Mouse (Mus musculus): ENCODE measurements around the gene Pvalb. TPM values are rescaled to one million over a fixed set of nuclear protein-coding genes. Genes with fewer than 3 reads are reported as not detected.

The Pvalb gene
- not detected in 2 replicates for polyA plus RNA-seq (2016; fragmentation: Nextera tagmentation; extraction: Ambion mirVana)

- WGBS (ENCODE audit: insufficient replicate concordance) = 79% methylated on average over 7 of the region's 7 CpGs
- no peaks in the 10 kb centered on the region for H3K36me3 ChIP-seq
- no peaks in the 10 kb centered on the region for H3K9me3 ChIP-seq (replicated peaks)
- H3K4me2 ChIP-seq = no peak within 1 kb of the TSS
- H3K27ac ChIP-seq = no peak within 1 kb of the TSS
- H3K27me3 ChIP-seq (replicated peaks) = peaks cover 54% of the 10 kb centered on the region
- no peaks in the 10 kb centered on the region for H3K4me1 ChIP-seq
- no peak within 1 kb of the TSS for H3K9ac ChIP-seq
- no peak within 1 kb of the TSS for H3K4me3 ChIP-seq
- no peak for ATAC-seq
Observed at GRCm38 (mm10) chr15:78206312-78206711, at the start of gene Pvalb. Gene Pvalb (minus strand): TSS chr15:78206400.

DNA sequence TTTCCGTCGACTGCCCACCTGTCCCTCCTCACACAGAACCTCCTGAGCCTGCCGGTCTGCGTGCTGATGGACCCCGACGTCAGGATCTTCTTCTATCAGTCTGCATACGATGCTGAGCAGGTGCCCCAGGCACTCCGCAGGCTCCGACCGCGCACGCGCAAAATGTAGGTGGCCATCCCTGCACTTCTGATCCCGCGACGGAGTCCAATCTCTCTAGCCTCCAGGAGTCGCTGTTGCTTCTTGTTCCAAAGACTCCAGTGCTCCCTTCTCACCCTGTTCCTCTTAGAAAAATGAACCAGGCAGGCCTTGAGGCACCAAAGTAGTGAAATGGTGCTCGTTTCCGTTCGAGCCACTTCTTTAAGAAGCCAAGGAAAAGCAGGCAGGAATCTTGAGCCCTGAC, 48.6 kb upstream of the Pvalb start:
- Histone ChIP-seq H3K27me3 (replicated peaks) (peaks cover 14% of the 10 kb centered on the region), H3K4me2 (no peak overlapping the region), H3K9me3 (replicated peaks) (no peaks in the 10 kb centered on the region), H3K9ac (no peak overlapping the region), H3K4me3 (no peak overlapping the region), H3K4me1 (peaks cover 20% of the 10 kb centered on the region), H3K36me3 (no peaks in the 10 kb centered on the region), H3K27ac (no peak overlapping the region)
- no peak for ATAC-seq
- WGBS (ENCODE audit: insufficient replicate concordance) = 24% methylated on average over 20 of the region's 20 CpGs

DNA sequence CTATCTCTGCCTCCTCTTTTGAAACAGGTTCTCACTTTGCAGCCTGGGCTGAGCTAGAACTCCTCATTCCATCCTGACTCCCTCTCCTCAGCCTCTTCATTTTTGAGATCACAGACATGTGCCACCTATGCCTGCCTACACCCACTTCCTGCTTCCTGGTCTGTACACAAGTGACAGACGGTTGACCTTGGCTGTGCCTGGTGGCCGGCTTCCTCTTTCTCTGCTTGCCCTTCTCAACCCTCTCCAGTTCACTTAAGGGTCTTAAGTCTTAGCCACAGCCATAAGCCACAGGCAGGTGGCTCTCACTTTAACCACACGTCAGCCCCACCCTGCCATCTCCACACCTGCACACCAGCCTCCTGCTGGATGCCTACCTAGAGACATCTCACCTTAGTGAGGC, 42.2 kb upstream of the Pvalb start:
- Histone ChIP-seq H3K9me3 (replicated peaks) (no peaks in the 10 kb centered on the region), H3K27ac (no peak overlapping the region), H3K9ac (no peak overlapping the region), H3K4me1 (no peaks in the 10 kb centered on the region), H3K4me2 (0 out of 2 replicates have a peak overlapping the region, but pooled peaks have one; percentile 0), H3K4me3 (no peak overlapping the region), H3K36me3 (no peaks in the 10 kb centered on the region), H3K27me3 (replicated peaks) (peaks cover 4% of the 10 kb centered on the region; the same call in 1 of the 2 replicates)
- no peak for ATAC-seq
- 22% methylated on average over 3 of the region's 3 CpGs for WGBS (ENCODE audit: insufficient replicate concordance)

- no peaks in the 10 kb centered on the region for H3K4me1 ChIP-seq
- H3K4me2 ChIP-seq = no peak overlapping the region
- no peak for ATAC-seq
- no peak overlapping the region for H3K27ac ChIP-seq
- no peak overlapping the region for H3K9ac ChIP-seq
- H3K36me3 ChIP-seq = no peaks in the 10 kb centered on the region
- no peaks in the 10 kb centered on the region for H3K9me3 ChIP-seq (replicated peaks)
- H3K4me3 ChIP-seq = no peak overlapping the region
- 31% methylated on average over 2 of the region's 2 CpGs for WGBS (ENCODE audit: insufficient replicate concordance)
- peaks cover under 1% of the 10 kb centered on the region; the same call in 1 of the 2 replicates for H3K27me3 ChIP-seq (replicated peaks)
Observed at GRCm38 (mm10) chr15:78247659-78248058, 41.5 kb upstream of the Pvalb start.

DNA sequence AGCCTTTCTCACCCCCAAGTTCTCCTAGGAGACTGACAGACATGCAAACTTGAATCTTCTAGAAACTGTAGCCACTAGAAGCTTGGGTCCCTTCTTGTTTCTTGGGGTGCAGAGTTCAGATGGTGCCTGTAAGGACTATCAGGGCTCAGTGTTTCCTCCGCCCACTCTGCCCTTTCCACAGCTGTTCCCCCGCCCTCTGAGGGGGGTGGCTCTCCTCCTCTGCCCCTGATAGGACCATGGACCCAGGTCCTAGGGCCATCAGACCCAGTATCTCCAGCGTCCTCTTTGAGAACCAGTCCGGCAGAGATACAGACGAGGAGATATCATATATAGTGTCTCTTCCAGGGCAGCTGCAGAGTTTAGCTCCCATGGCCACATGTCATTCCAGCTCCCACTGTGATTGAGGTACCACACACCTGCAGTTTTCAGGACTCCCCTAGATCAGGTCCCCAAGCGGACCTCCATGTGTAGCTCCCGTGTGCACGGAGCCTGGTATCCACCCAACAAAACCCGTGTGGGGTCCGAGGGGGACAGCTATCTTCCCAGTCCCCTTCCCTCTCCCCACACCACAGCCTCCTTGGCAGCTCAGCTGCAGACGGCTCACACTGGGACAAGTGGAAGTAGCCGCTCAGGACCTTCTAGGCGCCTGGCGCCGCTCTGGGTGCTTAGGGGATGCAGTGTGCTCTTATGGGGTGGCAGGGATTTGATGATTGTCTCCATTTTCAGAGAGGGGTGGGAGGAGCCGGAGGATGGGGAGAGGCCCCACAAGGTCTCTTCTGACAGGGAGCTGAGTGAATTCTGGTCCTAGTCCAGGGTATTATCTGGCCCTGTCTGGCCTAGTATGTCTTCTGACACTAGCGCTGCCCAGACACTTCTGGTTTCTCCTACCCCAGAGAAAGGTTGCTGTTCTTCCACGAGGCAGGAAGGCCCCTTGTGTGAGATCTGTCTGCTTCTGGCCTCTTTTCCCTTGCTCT, 40.2 kb upstream of the Pvalb start:
- no peak overlapping the region for H3K4me3 ChIP-seq
- ATAC-seq = no peak
- no peak overlapping the region for H3K9ac ChIP-seq
- H3K36me3 ChIP-seq = no peaks in the 10 kb centered on the region
- H3K27me3 ChIP-seq (replicated peaks) = peaks cover 1% of the 10 kb centered on the region; the same call in 1 of the 2 replicates
- no peak overlapping the region for H3K27ac ChIP-seq
- 59% methylated on average over 18 of the region's 18 CpGs for WGBS (ENCODE audit: insufficient replicate concordance)
- no peaks in the 10 kb centered on the region for H3K9me3 ChIP-seq (replicated peaks)
- no peaks in the 10 kb centered on the region for H3K4me1 ChIP-seq
- no peak overlapping the region for H3K4me2 ChIP-seq

DNA sequence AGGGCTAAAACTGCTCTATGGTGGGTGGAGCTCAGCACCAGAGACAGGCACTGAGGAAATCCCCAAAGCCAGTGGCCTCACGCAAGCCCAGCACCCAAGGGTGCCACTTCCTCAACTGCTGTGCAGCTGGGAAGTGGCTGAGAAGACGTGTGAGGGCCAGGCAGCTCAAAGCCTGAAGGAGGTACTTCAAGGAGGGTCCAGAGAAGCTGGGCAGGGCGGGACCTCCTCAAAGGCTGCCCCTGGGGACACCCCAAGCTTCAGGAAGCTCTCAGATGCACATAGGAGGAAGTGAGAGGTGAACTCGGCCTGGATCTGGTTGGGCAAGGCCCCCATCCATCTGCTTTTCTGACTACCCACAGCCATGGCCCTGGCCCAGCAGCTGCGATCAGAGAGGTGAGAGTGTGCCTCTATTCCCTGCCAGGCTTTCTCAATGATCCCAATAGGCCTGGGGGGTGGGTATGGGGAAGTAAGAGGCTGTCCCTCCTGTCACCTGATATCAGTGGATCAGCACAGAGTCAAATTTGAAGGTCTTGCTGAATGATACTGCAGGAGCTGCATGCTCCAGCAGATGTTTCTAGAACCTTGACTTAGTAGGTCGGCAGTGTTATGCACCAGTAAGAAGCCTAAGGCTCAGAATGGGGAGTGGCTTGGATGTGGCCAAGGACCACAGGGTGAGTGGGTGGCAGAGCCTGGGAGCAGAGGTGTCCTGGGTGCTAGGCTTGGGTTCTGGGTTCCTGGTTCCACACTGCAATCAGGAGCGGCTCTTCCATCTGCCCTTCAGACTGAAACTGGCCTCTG, 38.7 kb upstream of the Pvalb start, which contains the start of gene Ncf4:
TSS of gene Ncf4 (plus strand) at position 107 of the 798 bp plus-strand sequence.
- WGBS (ENCODE audit: insufficient replicate concordance) = 31% methylated on average over 7 of the region's 7 CpGs
- no peaks in the 10 kb centered on the region for H3K4me1 ChIP-seq
- no peak within 1 kb of the TSS for H3K9ac ChIP-seq
- H3K9me3 ChIP-seq (replicated peaks) = no peaks in the 10 kb centered on the region
- no peak within 1 kb of the TSS for H3K4me2 ChIP-seq
- no peaks in the 10 kb centered on the region for H3K36me3 ChIP-seq
- no peak for ATAC-seq
- no peak within 1 kb of the TSS for H3K4me3 ChIP-seq
- peaks cover 6% of the 10 kb centered on the region; the same call in 1 of the 2 replicates for H3K27me3 ChIP-seq (replicated peaks)
- H3K27ac ChIP-seq = peak within 1 kb of the TSS; percentile 4; the same call in 1 of the 2 replicates

- WGBS (ENCODE audit: insufficient replicate concordance) = 44% methylated on average over 6 of the region's 6 CpGs
- no peak overlapping the region for H3K4me2 ChIP-seq
- ATAC-seq = no peak
Observed at GRCm38 (mm10) chr15:78243774-78244173, 37.6 kb upstream of the Pvalb start.

DNA sequence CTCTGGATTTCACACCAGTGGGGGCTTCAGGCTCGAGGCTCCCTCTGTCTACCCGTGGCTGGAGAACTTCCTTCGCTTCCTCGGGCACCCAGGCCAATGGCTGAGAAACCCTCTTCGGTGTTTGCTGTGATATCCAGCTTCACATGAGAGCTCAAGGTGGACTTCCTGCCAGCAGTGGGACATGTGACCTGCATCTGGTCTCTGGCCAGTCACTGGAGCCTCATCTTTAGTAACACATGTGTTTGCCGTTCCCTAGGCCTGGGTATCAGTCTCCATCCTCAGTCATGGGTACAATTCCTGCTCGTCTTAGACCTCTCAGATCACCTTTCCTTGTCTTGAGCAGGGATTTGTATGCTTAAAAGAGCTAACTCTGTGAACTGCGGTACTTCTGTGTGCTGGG, 36.9 kb upstream of the Pvalb start:
- ATAC-seq = no peak
- Histone ChIP-seq H3K4me1 (no peaks in the 10 kb centered on the region), H3K4me3 (no peak overlapping the region), H3K9ac (no peak overlapping the region), H3K36me3 (no peaks in the 10 kb centered on the region), H3K9me3 (replicated peaks) (no peaks in the 10 kb centered on the region), H3K4me2 (no peak overlapping the region), H3K27me3 (replicated peaks) (peaks cover 10% of the 10 kb centered on the region; the same call in 1 of the 2 replicates), H3K27ac (no peak overlapping the region)
- 58% methylated on average over 8 of the region's 8 CpGs for WGBS (ENCODE audit: insufficient replicate concordance)

More at GRCm38 (mm10) chr15:78243774-78244173, 37.6 kb upstream of the Pvalb start:
- no peaks in the 10 kb centered on the region for H3K9me3 ChIP-seq (replicated peaks)
- H3K4me1 ChIP-seq = no peaks in the 10 kb centered on the region
- H3K9ac ChIP-seq = no peak overlapping the region
- no peak overlapping the region for H3K27ac ChIP-seq
- no peaks in the 10 kb centered on the region for H3K36me3 ChIP-seq
- no peak overlapping the region for H3K4me3 ChIP-seq
- H3K27me3 ChIP-seq (replicated peaks) = peaks cover 7% of the 10 kb centered on the region; the same call in 1 of the 2 replicates

DNA sequence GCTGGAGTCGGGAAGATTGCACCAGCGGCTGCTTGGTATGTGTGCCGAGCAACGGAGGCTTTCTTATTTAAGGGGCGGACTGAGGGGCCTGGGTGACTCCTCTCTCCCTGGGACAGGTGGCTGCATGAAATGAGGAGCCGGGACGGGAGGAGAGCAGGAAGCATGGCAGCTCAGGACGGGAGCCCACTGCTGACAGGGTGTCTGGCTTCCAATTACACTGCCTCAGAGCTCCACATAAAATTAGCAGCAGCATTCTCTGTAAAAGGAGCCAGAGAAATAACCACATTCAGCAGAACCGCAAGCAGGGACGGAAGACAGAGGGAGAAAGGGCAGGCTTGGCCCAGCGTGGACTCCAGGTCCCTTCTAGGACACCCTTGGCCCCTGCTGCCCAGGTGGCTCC, 35.1 kb upstream of the Pvalb start:
- Histone ChIP-seq H3K4me1 (no peaks in the 10 kb centered on the region), H3K27me3 (replicated peaks) (peaks cover 10% of the 10 kb centered on the region; the same call in 1 of the 2 replicates), H3K9ac (no peak overlapping the region), H3K27ac (no peak overlapping the region), H3K9me3 (replicated peaks) (no peaks in the 10 kb centered on the region), H3K4me2 (no peak overlapping the region), H3K4me3 (no peak overlapping the region), H3K36me3 (no peaks in the 10 kb centered on the region)
- 49% methylated on average over 11 of the region's 11 CpGs for WGBS (ENCODE audit: insufficient replicate concordance)
- ATAC-seq = no peak

DNA sequence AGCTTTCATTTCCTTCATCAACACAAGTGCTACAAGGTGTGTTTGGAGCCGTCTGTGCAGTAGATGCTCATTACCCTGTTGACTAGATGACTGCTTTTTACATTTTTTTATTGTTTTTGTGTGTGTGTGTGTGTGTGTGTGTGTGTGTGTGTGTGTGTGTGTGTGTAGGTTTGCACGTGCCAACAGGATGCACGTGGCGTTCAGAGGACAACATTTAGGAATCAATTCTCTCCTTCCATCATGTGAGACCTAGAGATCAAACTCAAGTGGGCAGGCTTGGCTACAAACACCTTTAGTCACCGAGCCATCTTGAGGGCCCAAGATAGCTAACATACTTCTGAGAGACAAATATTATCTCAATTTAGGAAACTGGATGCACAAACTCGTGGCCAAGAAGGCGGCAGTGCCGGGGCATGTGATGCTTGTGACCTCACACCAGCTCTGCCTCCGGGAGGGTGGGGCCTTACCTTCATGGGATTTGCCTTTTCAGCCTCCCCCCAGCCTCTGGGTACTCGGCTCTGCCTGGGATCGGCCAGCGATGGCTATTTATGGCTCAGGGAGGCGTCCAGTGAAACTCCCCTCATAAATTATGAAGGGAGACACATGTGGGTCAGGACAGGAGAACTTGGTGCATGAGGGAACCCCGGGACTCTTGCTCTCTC, 33.9 kb upstream of the Pvalb start:
- Histone ChIP-seq H3K9ac (no peak overlapping the region), H3K4me3 (no peak overlapping the region), H3K36me3 (no peaks in the 10 kb centered on the region), H3K27ac (no peak overlapping the region), H3K27me3 (replicated peaks) (peaks cover 16% of the 10 kb centered on the region; the same call in 1 of the 2 replicates), H3K4me2 (no peak overlapping the region), H3K9me3 (replicated peaks) (no peaks in the 10 kb centered on the region), H3K4me1 (peaks cover 1% of the 10 kb centered on the region)
- no peak for ATAC-seq
- WGBS (ENCODE audit: insufficient replicate concordance) = 65% methylated on average over 14 of the region's 14 CpGs

GRCm38 (mm10) chr15:78239453-78239852, 33.3 kb upstream of the Pvalb start:
- H3K36me3 ChIP-seq = no peaks in the 10 kb centered on the region
- no peak for ATAC-seq
- H3K9ac ChIP-seq = no peak overlapping the region
- H3K9me3 ChIP-seq (replicated peaks) = no peaks in the 10 kb centered on the region
- H3K4me3 ChIP-seq = no peak overlapping the region
- peaks cover 16% of the 10 kb centered on the region; the same call in 1 of the 2 replicates for H3K27me3 ChIP-seq (replicated peaks)
- H3K27ac ChIP-seq = no peak overlapping the region
- peaks cover 7% of the 10 kb centered on the region for H3K4me1 ChIP-seq
- no peak overlapping the region for H3K4me2 ChIP-seq
- WGBS (ENCODE audit: insufficient replicate concordance) = 19% methylated on average over 10 of the region's 10 CpGs
